Mouse (Mus musculus): ENCODE measurements around the gene Tenm3.

Gene Tenm3

DNA sequence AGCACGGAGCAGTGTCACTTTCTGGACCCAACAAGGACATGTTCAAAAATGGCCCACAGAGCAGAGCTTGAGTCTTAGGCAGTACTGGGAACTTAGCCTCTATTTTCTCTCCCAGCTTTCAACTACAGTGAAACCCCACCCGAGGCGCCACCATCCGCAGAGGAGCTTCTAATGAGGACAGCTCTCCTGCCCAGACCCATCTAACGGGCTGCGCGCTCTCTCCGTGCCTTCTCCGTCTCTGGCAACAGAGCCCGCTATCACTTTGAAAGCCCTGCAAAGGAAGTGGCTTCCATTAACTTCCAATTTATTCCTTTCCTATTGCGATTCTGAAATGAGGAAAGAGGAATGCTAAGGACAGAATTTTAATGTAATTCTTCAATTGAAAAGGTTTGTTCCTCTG lies 569.2 kb downstream of the Tenm3 start:
- DNase-seq (ENCODE audit: low read depth) = no peak

DNA sequence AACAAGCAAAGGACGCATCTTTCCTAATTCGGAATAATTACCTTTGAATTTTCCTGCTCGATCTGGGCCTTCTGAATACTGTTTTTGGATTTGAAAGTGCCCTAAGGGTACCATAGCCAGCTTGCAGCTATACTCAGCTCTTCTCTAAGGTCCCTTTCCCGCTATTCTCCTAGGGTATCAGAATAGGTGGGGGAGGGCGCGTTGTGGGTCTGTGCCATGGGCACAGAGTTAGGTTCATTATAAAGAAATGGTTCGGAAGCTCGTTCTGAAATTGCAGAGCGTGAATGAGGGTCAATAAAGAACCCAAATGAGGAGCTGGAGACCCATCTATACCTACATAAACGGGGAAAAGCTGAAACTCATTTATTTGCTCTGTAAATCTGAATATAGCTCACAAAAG lies 575.1 kb downstream of the Tenm3 start:
- no peak for DNase-seq (ENCODE audit: low read depth)

DNA sequence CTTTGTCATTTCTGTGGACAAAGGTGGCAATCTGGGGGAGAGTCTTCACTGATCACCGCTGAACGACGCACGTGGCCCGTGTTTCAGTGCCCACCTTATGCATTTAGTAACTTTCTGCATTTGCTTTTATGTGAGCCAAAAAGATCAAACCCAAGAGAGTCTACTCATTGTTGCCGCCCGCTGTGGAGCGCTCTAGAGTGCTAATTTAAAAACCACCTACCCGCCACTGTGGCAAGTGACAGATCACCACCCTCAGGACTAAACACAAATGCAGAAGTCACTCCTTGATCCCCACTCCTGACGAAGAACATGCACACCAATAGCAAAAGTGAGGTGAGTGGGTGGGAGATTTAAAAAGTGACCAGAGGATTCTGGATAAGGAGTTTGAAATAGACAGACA lies 583.5 kb downstream of the Tenm3 start:
- DNase-seq (ENCODE audit: low read depth) = no peak

DNA sequence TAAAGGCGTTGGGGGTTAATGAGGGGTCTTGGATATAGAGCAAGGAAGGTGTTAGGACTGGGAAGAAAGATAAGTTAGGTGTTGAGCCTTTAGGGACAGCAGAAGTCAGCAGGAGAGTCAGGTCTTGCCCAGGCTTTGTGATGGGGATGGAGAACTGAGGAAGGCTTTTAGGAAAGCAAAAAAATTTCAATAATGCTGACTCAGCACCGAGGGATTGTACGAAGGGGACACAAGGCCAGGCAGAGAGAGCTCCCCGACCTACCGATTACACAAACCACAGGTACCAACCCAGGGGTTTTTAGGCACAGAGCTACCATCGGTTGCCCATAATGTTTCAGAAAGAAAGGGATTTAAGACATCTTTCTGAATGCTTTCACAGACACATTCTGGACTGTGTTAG lies 583.9 kb downstream of the Tenm3 start:
- no peak for DNase-seq (ENCODE audit: low read depth)

DNA sequence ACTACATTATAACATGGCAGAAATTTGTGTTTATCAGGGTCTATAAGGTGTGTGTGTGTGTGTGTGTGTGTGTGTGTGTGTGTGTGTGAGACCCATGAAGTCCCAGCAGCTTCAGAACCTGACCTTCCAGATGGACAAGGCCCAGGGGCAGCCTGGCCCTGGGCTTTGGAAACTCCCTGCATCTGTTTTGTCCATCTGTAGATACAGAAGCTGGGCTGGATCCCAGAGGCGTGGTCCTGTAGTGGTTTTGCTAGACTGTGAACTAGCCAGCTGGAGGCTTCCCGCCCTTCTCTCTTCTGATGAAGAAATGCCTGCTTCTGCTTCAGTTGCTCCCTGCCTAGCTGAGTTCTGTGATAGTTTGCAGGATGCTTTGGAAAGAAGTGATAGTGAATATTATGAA lies 599.9 kb downstream of the Tenm3 start:
- no peak for DNase-seq (ENCODE audit: low read depth)

DNA sequence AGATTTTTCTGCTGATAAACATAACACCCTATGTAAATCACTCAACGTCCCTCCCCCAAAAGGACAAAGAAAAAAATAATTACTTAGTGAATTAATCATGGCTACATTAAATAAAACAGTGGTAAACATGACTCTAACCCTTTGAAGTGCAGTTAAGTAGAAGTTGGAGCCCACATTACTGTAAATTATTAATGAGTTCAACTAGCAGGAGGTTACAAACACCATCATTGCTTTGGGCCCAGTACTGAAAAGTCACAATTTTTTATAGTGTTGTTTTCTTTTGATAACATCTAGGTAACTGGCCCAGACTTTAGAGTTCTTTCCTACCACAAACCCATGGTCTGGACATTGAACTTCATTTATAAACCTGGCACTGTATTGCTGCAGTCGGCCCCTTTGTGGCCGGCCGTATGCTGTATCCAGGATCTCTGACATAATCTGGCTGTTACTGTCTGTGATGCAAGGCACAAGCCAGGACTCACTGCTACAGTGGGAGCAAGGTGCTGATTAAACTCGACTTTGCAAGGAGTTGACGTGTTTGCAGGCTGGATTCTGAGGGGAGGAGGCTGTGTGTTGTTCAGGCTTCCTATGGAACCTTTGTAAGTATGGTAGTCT lies 602.7 kb downstream of the Tenm3 start:
- no peak for DNase-seq (ENCODE audit: low read depth)

DNA sequence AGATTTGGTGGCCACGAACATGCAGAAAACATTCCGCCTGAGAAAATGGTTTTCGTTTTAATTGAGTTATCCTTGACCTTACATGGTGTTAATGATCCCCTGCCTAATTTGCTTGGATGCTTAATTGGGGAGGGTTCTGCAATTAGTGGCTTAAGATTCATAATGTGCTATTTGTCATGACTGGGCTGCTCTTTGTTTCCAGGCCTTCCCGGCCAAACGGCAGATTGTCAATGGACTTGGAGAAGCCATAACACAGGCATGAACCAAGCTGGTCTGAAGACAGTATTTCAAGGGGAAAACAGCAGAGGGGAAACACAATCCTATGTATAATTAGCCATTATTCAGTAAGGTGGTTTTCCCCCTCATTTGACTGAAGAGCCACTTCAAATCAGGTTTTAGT lies 606.8 kb downstream of the Tenm3 start:
- no peak for DNase-seq (ENCODE audit: low read depth)

DNA sequence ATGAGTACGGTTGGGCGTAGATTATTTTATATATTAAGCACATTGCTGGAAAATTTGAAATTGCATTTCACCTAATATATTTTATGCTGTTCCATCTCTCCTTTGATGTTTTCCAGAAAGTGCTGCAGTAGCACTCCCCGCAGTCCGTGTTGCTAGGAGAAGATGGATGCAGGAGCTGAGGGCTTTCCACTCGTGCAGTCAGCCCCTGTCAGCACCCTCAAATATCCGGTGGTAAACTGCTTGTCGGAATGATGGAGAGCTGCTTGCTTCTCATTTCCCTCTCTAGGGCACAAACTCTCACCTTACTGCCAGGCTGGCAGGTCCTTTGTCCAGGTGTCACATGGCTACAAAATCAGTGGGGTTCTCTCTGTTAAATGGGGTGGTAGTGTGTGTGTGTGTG lies 610.8 kb downstream of the Tenm3 start:
- DNase-seq (ENCODE audit: low read depth) = no peak

DNA sequence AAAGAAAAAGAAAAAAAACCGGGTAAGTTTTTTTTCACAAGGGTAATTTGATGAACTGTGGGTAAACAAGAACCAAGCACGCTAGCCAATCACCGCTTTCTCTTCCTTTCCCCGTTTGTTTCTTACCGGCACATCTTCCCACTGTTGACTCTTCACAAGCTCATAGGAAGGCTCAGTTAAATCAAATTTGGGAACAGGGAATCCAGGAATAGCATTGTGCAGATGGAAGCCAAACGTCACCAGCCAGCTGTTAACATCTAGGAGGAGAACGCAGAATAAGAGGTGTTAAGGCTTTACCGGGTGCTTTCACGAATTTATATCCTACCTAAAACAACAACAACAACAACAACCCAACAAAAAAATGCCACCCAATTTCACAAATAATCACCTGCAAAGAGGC lies 611.9 kb downstream of the Tenm3 start:
- DNase-seq (ENCODE audit: low read depth) = no peak

DNA sequence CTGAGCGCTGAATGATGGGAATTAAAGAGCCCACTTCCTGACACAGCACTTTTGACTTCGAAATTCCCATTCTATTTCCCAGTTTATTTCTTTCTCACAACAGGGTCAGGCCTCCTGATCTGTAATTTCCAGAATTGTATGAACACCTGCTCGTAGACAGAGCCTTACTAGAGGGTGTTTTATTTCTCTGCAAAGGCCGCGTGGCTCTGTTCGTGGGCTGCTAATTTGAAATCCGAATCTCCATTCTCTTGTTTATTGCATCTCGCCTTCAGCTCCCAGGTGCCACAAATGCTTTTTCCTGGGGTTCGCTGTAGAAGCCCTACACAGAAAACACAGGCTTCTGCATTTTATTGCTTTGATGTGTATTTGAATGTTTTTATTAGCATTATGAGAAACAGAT lies 612.4 kb downstream of the Tenm3 start:
- no peak for DNase-seq (ENCODE audit: low read depth)

DNA sequence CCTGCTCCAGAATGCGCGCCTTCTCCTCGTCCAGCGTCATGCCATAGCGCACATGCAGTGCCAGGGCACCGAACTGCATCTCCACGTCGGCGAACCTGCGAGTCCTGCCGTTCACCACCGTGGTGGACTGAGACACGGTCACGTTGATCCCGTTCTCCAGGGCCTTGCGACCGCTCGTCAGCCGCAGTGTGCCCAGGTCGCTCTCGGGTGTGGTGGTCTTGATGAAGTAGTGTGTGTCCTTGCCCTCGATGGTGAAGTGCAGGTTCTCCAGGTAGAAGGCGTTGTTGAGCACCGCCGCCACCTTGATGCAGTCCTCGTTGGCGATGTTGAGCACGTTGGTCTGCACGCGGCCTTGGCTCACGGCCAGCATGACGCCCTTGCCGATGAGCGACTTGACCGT lies 615.1 kb downstream of the Tenm3 start:
- DNase-seq (ENCODE audit: low read depth) = no peak

DNA sequence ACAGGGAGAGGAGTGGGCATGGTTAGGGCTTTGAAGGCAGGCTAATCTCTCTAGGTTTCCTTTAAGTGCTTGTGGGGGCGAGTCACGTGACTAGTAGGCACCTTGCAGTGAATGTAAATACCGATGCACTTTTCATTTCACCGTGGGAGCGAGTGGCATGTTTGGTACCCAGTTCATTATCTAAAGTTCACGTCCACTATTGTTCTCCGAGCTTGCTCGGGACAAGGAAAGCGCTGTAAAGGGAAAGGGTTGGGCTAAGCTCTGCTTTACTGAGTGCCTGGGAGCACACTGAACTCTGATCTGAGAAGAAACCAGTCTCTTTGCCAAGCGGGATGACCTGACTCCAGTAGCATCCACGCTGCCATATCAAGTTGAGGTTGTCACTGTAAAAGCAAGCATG lies 619.0 kb downstream of the Tenm3 start:
- DNase-seq (ENCODE audit: low read depth) = no peak

DNA sequence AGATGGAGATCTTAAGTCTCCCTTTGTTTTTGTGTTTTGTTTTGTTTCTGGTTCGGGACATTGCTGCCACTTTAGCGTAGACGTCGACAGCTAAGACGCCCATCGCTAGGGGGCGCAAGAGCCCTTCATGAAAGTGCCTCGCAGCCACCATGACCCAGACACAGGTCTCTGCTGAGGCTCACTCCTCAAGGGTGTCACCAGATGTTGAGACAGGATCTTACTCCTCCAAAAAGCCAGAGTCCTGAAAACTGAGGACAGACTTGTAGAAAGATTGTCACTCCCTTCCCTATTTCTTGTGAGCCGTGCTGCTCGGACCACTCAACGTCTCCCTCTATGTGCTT lies 621.4 kb downstream of the Tenm3 start:
- peak; percentile 69 for DNase-seq (ENCODE audit: low read depth)

DNA sequence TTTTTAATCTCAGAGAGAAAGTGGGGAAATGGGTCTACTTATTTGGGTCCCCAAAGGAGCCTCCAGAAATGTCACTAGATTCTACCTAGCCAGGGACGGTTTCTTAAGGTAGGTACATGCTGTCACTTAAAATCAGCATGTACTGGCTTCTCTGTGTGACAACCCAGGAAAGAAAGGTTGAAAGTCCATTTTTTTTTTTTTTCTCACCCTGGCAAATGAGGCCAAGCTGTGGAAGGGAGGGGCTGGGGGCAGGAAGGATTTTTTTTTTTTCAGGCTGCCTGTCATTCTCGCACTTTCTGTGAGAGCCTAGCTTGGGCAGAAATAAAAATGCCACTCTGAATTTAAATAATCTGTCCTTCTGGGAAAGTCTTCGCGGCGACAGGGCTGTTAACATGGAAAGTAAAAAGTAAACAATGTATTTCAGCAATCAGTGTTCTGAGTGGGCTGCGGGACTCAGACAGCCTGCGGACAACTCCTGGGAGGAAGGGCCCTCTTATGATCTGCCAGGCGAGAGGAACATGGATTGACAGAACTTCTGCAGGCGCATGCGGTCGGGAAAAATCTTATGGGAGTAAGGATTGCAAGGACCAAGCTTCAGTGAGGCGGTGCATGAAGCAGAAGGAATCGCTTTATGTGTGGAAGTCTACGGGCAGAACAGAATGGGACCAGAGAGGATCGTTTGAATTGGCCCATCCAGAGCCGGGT lies 621.9 kb downstream of the Tenm3 start:
- DNase-seq (ENCODE audit: low read depth) = no peak

DNA sequence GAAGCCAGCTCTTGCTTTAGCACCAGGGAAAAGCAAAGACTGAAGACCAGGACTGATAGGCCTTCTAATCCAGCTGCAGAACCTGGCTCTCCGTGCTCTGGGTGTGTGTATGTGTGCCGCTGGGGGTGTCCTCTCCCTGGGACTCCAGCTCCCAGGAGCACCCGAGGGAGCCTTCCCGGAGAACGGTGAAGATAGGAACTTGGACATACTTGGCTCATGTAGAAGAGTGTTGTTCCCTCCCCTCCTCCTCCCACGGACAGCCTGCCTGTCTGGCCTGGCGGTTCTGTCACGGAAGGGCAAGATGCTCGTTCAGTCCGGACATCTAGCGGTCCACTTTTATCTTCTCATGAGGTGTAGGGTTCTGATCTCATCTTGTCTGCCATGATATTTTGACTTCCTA lies 622.4 kb downstream of the Tenm3 start:
- no peak for DNase-seq (ENCODE audit: low read depth)

DNA sequence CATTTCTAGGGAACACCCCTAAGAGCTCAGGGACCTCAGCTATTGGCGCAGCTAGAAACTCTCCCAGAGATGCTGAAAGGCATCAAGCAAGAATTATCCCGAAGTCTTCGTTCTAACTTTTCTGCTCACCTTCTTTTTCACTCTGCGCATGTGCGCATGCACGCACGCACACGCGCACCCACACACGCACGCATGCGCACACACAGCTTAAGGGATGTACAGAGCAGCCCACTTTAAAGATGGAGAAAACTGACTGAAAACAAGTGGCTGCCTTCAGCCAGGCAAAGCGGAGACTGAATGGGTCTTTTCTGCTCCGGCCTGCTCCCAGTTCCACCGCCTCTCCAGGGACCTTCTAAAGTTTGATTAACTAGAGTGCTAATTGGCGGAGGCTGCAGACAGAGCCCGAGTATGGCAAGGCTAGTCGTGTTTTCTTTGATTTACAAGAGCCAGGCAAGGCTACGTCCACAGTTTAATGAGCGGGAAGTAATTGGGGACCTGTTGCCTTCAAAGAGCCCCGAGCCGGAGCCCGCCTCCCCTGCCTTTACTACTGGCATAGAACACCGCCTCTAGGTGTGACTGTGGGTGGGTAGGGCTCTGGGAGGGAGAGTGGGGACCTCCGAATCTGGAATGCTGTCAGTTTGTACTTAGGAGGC lies 623.1 kb downstream of the Tenm3 start:
- no peak for DNase-seq (ENCODE audit: low read depth)

DNA sequence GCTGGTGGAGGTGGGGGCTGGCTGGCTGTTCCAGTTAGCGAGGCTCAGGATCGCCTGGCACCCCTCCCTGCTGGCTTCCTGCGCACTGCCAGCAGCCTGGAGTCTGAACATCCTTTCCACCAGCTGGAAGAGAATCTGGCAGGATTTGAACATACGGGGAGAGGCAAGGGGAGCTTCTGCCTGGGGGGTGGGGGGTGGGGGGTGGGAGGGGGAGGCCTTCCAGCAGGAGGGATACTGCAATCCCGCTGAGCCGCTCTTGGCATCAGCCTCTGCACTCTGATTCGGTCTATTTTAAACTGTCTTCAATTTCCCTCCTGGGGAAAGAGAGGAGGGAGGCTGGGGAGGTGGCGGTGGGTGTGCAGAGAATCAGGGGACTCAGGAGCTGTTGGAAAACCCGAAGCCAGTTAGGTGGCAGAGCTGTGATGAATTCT lies 628.7 kb downstream of the Tenm3 start:
- DNase-seq (ENCODE audit: low read depth) = no peak

DNA sequence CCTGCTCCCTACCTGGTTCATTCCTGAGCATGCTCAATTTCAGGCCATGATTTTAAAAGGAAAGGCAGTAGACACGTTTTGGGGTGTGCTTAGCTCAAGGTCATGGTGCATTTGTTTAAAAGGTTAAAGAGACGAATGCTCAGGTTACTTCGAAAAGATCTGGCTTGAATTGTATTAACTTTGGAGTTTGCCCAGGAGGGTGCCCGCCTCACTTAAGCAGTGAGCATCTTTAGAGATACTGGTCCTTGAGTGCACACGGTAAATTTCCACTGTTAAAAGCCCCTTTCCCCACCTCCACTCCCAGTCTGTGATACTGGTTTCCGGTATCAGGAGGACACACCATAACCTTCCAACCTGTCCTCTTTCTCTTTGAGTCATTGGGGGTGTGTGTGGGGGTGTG lies 629.4 kb downstream of the Tenm3 start:
- DNase-seq (ENCODE audit: low read depth) = no peak

DNA sequence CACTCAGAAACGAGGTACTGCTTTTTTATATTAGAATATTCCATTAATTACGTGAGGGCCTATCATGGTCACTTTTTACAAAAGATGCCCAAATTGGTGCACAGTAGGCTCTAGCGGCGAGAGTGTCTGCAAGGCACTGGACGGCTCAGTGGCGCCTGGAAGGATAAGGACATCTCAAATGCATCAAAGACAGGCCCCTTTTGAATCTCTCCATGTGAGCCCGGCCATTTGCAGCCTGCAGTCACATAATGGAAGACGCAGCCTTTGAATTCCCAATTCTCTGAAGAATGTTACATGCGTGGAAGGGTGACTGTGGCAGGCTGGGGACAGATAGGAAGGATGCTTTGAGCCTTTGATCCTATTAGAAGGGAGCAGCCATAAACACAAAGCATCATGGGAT lies 631.8 kb downstream of the Tenm3 start:
- DNase-seq (ENCODE audit: low read depth) = no peak

DNA sequence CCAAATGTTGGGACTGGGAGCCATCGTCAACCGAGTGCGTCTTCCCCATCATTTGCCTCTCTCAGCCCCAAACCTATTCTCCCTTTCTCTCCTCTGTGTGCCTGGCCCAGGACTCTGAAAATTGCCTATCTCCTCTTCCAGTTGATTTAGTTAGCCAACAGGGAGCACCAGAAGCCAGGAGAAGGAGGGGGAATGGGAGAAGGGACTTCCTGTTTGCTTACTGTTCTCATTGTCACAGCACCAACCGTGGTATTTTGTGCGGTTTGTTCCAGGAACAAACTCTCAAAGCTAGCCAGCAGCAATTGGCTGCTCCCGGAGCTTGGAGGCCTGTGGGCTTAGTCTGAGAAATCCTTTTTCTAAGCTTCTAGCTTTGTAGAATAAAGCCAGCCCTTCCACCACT lies 636.2 kb downstream of the Tenm3 start:
- no peak for DNase-seq (ENCODE audit: low read depth)

DNA sequence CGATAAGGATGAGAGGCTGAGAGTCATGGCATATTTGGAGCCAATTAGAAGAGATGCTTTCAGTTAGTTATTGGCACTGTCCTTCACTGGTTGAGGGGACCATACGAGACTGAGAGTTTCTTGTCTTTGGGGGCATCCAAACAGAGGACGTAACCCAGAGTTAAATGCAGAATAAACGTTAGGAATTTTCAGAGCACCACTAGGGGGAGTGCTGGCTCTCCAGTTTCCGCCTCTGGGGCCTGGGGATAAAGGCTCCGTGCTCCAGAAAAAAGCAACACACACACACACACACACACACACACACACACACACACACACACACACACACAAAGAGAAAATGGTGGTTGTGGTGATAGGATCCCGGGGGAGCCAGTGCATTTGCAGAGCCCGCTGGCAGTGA lies 636.8 kb downstream of the Tenm3 start:
- no peak for DNase-seq (ENCODE audit: low read depth)

DNA sequence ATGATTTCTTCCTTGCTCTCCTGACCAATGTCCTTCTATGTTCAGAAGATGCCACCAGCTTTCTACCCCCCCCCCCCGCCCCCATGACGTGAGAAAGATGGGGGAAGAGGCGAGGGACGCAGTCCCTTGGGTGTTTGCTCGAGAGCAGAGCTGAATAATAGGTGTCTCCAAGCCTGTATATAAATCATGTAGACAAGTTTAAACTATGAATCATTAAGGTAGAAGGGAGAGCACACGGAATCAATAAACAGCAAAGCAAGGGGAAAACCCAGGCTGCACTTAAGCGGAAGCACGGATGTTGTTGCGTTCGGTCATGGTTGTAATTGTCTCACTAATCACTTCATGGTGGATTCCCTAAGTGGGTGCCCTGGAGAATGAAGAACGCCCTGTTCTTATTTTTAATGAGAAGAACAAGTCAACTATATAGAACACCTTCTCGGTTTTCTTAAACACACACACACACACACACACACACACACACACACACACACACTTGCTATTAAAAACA lies 638.9 kb downstream of the Tenm3 start:
- DNase-seq (ENCODE audit: low read depth) = no peak

DNA sequence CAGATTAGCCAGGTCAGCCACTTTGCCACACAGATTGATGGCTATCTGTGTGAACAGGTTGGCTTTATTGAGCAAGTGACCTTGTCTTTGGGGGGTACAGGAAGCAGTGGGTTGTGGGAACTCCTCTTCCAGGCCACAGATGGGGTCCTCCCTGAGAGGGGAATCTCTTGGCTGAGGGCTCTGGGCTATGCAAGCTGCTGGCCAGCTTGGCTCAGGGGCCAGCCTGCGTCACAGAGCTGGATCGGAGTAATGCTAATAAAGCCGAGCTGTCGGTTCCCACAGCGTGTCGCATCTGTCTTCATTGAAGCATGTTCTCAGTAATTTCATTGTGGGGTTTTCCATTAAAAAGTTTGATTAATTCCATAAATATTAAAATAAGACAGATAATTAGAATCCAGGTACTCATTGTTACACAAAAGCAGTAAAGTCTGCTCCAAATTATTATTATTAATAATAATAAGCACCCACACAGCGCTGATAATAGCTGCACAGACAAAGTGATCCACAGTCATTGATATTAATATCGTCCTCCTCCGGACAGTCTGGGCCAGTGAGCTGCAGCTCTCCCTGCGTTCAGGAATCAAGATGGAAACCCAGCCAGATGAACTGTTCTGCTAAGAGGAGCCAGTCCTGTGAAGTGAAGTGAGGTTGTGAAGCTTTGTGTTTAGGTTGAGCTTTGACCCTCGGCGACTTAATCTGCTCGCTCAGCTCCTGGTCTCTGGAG lies 639.5 kb downstream of the Tenm3 start:
- no peak for DNase-seq (ENCODE audit: low read depth)

Measured in 416B (cell line).